Mouse (Mus musculus): ENCODE measurements around the gene Gm4881. TPM values are rescaled to one million over a fixed set of nuclear protein-coding genes. Genes with fewer than 3 reads are reported as not detected.

Gm4881 gene
- polyA plus RNA-seq, 1 experiment, result 0.37 TPM

GRCm38 (mm10) chr7:24973902-24974301 lies 29.6 kb upstream of the Gm4881 start:
- Histone ChIP-seq H3K27me3 (replicated peaks) (peaks cover 4% of the 10 kb centered on the region), H3K36me3 (replicated peaks; ENCODE audit: low read length) (peaks cover 25% of the 10 kb centered on the region), H3K4me1 (peaks cover 56% of the 10 kb centered on the region), H3K4me3 (replicated peaks) (no peak overlapping the region), H3K9me3 (no peaks in the 10 kb centered on the region)
- no peak for TF ChIP-seq GATA1 (IDR thresholded peaks at IDR 0.05; ENCODE audit: borderline replicate concordance, low read length)
- no peak for TF ChIP-seq FLI1 (IDR thresholded peaks at IDR 0.05; ENCODE audit: low read length)

- TF ChIP-seq FLI1 (IDR thresholded peaks at IDR 0.05; ENCODE audit: low read length), result no peak
- no peak for TF ChIP-seq GATA1 (IDR thresholded peaks at IDR 0.05; ENCODE audit: borderline replicate concordance, low read length)
These were observed 28.9 kb upstream of the Gm4881 start for GRCm38 (mm10) chr7:24973208-24973607.

GRCm38 (mm10) chr7:24971972-24972893 lies 27.9 kb upstream of the Gm4881 start, which contains the start of gene Rabac1:
Gene Rabac1 (minus strand): TSS chr7:24972754.
- Histone ChIP-seq H3K27me3 (replicated peaks) (peaks cover 2% of the 10 kb centered on the region), H3K4me3 (replicated peaks) (peak within 1 kb of the TSS; percentile 99), H3K36me3 (replicated peaks; ENCODE audit: low read length) (peaks cover 30% of the 10 kb centered on the region), H3K9me3 (no peaks in the 10 kb centered on the region), H3K4me1 (peaks cover 57% of the 10 kb centered on the region)
- no peak for TF ChIP-seq GATA1 (IDR thresholded peaks at IDR 0.05; ENCODE audit: borderline replicate concordance, low read length)
- TF ChIP-seq FLI1 (IDR thresholded peaks at IDR 0.05; ENCODE audit: low read length), result no peak

More at GRCm38 (mm10) chr7:24973208-24973607, 28.9 kb upstream of the Gm4881 start:
- Histone ChIP-seq H3K36me3 (replicated peaks; ENCODE audit: low read length) (peaks cover 30% of the 10 kb centered on the region), H3K4me1 (peaks cover 56% of the 10 kb centered on the region), H3K9me3 (no peaks in the 10 kb centered on the region), H3K27me3 (replicated peaks) (peaks cover 4% of the 10 kb centered on the region), H3K4me3 (replicated peaks) (peak overlapping the region; percentile 99)

GRCm38 (mm10) chr7:24971261-24971971 lies 27.1 kb upstream of the Gm4881 start:
- peaks cover 5% of the 10 kb centered on the region for H3K27me3 ChIP-seq (replicated peaks)
- H3K4me1 ChIP-seq, result peaks cover 60% of the 10 kb centered on the region
- TF ChIP-seq FLI1 (IDR thresholded peaks at IDR 0.05; ENCODE audit: low read length) (no peak), GATA1 (IDR thresholded peaks at IDR 0.05; ENCODE audit: borderline replicate concordance, low read length) (no peak)
- peaks cover 30% of the 10 kb centered on the region for H3K36me3 ChIP-seq (replicated peaks; ENCODE audit: low read length)
- peak overlapping the region; percentile 99 for H3K4me3 ChIP-seq (replicated peaks)
- no peaks in the 10 kb centered on the region for H3K9me3 ChIP-seq

GRCm38 (mm10) chr7:24970341-24970740 lies 26.0 kb upstream of the Gm4881 start:
- Histone ChIP-seq H3K4me1 (peaks cover 62% of the 10 kb centered on the region), H3K4me3 (replicated peaks) (no peak overlapping the region), H3K27me3 (replicated peaks) (peaks cover 5% of the 10 kb centered on the region), H3K9me3 (no peaks in the 10 kb centered on the region), H3K36me3 (replicated peaks; ENCODE audit: low read length) (peaks cover 30% of the 10 kb centered on the region)
- TF ChIP-seq GATA1 (IDR thresholded peaks at IDR 0.05; ENCODE audit: borderline replicate concordance, low read length), result no peak
- TF ChIP-seq FLI1 (IDR thresholded peaks at IDR 0.05; ENCODE audit: low read length), result no peak

DNA sequence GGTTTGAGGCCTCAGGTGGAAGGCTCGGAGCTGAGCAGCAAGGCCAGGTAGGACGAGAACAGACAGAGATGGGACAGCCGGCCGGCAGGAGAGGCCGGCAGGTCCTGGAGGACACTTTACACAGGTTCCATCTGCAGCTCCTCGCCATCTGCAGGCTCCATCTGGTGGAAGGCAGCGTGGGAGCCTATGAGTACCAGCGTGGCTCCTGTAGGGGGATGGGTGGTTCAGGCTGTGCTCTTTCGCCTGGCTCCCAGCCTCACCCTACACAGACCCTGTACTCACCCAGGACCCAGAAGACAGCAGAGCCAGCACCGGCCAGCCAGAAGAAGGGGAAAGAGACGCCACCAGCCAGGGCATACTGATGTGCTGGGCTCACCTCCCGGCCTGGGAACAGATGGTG lies 25.5 kb upstream of the Gm4881 start:
- H3K27me3 ChIP-seq (replicated peaks), result peaks cover 5% of the 10 kb centered on the region
- TF ChIP-seq GATA1 (IDR thresholded peaks at IDR 0.05; ENCODE audit: borderline replicate concordance, low read length), result no peak
- TF ChIP-seq FLI1 (IDR thresholded peaks at IDR 0.05; ENCODE audit: low read length), result no peak
- peaks cover 62% of the 10 kb centered on the region for H3K4me1 ChIP-seq
- no peak overlapping the region for H3K4me3 ChIP-seq (replicated peaks)
- H3K36me3 ChIP-seq (replicated peaks; ENCODE audit: low read length), result peaks cover 30% of the 10 kb centered on the region
- no peaks in the 10 kb centered on the region for H3K9me3 ChIP-seq

DNA sequence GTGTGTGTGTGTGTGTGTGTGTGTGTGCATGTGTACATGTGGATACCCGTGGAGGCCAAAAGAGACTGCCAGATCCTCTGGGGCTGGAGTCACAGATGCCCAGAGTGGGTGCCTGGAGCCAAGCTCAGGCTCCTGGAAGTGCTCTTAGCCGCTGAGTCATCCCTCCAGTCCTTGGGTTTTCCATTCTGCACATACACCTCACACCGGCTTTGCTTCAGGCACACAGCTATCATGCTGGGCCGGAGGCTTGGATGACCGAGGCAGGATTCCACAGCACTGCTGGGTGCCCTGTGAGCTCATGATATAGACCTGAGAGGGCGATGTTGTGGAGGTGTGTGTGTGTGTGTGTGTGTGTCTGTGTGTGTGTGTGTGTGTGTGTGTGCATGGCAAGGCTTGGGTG lies 24.2 kb upstream of the Gm4881 start:
- TF ChIP-seq FLI1 (IDR thresholded peaks at IDR 0.05; ENCODE audit: low read length) (no peak), GATA1 (IDR thresholded peaks at IDR 0.05; ENCODE audit: borderline replicate concordance, low read length) (no peak)
- peaks cover 30% of the 10 kb centered on the region for H3K36me3 ChIP-seq (replicated peaks; ENCODE audit: low read length)
- H3K4me1 ChIP-seq, result peaks cover 55% of the 10 kb centered on the region
- no peaks in the 10 kb centered on the region for H3K9me3 ChIP-seq
- peaks cover 5% of the 10 kb centered on the region for H3K27me3 ChIP-seq (replicated peaks)
- no peak overlapping the region for H3K4me3 ChIP-seq (replicated peaks)

- Histone ChIP-seq H3K4me3 (replicated peaks) (no peak overlapping the region), H3K9me3 (no peaks in the 10 kb centered on the region), H3K36me3 (replicated peaks; ENCODE audit: low read length) (peaks cover 30% of the 10 kb centered on the region), H3K4me1 (peaks cover 50% of the 10 kb centered on the region), H3K27me3 (replicated peaks) (peaks cover 6% of the 10 kb centered on the region)
- TF ChIP-seq GATA1 (IDR thresholded peaks at IDR 0.05; ENCODE audit: borderline replicate concordance, low read length), result no peak
- no peak for TF ChIP-seq FLI1 (IDR thresholded peaks at IDR 0.05; ENCODE audit: low read length)
These were observed 23.7 kb upstream of the Gm4881 start for GRCm38 (mm10) chr7:24967966-24968365.

DNA sequence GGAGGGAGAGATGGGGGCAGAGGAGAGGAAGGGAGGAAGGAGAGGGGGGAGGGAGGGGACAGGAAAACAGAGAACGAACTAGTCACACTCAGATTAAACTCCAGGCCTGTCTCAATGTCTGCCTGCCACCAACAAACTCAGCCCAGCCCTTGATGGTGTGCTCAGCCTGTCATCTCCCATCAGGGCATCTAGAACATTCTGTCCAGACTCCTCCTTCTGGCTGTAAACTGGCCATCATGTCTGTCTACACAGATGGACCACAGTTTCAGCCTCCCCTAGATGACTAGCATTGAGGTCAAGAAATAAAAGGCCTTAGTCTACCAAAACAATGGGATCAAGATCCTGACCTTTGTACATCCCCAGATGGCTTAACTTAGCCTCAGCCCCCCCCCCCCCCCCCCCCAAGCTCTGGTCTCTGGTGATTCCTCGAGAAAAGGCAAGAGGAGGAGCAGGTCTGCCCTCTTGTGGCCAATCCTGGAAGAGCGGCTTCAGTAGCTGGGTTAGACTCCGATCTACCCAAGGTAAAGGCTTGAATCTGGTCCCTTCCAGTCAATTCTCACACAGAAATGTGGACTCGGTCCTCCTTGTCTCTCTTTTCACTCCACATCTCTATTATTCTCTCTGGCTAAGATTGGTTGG lies 20.7 kb upstream of the Gm4881 start:
- H3K4me1 ChIP-seq, result peaks cover 34% of the 10 kb centered on the region
- H3K4me3 ChIP-seq (replicated peaks), result peak overlapping the region; percentile 44
- no peaks in the 10 kb centered on the region for H3K9me3 ChIP-seq
- peaks cover 15% of the 10 kb centered on the region for H3K36me3 ChIP-seq (replicated peaks; ENCODE audit: low read length)
- peaks cover 12% of the 10 kb centered on the region for H3K27me3 ChIP-seq (replicated peaks)
- no peak for TF ChIP-seq FLI1 (IDR thresholded peaks at IDR 0.05; ENCODE audit: low read length)
- TF ChIP-seq GATA1 (IDR thresholded peaks at IDR 0.05; ENCODE audit: borderline replicate concordance, low read length), result no peak

Data from megakaryocyte, embryonic 14.5 days (primary cell).